Mouse (Mus musculus): Measurements from ENCODE around the gene Gm10282. TPM values are rescaled to one million over a fixed set of nuclear protein-coding genes. Genes with fewer than 3 reads are reported as not detected.

Gm10282 gene
- polyA plus RNA-seq, 1 experiment from 2014 or later = 39.9 TPM

- H3K27ac ChIP-seq (replicated peaks; ENCODE audit: low read depth, low read length) = no peak overlapping the region
- 83% methylated on average over 3 of the region's 3 CpGs for WGBS
- H3K4me2 ChIP-seq (ENCODE audit: low read depth, low read length) = no peak overlapping the region
- ATAC-seq (replicated peaks; ENCODE audit: insufficient number of reproducible peaks, low FRiP score, low TSS enrichment, low read depth) = no peak
- DNase-seq (ENCODE audit: low spot score) = no peak
- H3K9ac ChIP-seq (replicated peaks; ENCODE audit: low read length) = no peak overlapping the region
- no peaks in the 10 kb centered on the region for H3K9me3 ChIP-seq (replicated peaks; ENCODE audit: control insufficient read depth, low read length)
- H3K27me3 ChIP-seq (ENCODE audit: control insufficient read depth, insufficient read depth, low read length) = no peaks in the 10 kb centered on the region
- no peaks in the 10 kb centered on the region for H3K4me1 ChIP-seq (ENCODE audit: control insufficient read depth, insufficient read depth, low read length)
- no peak overlapping the region for H3K4me3 ChIP-seq (ENCODE audit: low read depth, low read length)
- H3K36me3 ChIP-seq (replicated peaks; ENCODE audit: control insufficient read depth, insufficient read depth, low read depth, low read length) = no peaks in the 10 kb centered on the region
Measured at GRCm38 (mm10) chr8:72312926-72313518, 8.0 kb upstream of the Gm10282 start.

- H3K36me3 ChIP-seq (replicated peaks; ENCODE audit: control insufficient read depth, insufficient read depth, low read depth, low read length) = no peaks in the 10 kb centered on the region
- no peaks in the 10 kb centered on the region for H3K9me3 ChIP-seq (replicated peaks; ENCODE audit: control insufficient read depth, low read length)
- ATAC-seq (replicated peaks; ENCODE audit: insufficient number of reproducible peaks, low FRiP score, low TSS enrichment, low read depth) (no peak), DNase-seq (ENCODE audit: low spot score) (no peak)
- H3K27ac ChIP-seq (replicated peaks; ENCODE audit: low read depth, low read length) = no peak overlapping the region
- H3K27me3 ChIP-seq (ENCODE audit: control insufficient read depth, insufficient read depth, low read length) = no peaks in the 10 kb centered on the region
- no peaks in the 10 kb centered on the region for H3K4me1 ChIP-seq (ENCODE audit: control insufficient read depth, insufficient read depth, low read length)
- 40% methylated on average over 8 of the region's 8 CpGs for WGBS
- no peak overlapping the region for H3K4me2 ChIP-seq (ENCODE audit: low read depth, low read length)
- no peak overlapping the region for H3K9ac ChIP-seq (replicated peaks; ENCODE audit: low read length)
- H3K4me3 ChIP-seq (ENCODE audit: low read depth, low read length) = no peak overlapping the region
Measured at GRCm38 (mm10) chr8:72310849-72311506, 5.9 kb upstream of the Gm10282 start.

- ATAC-seq (replicated peaks; ENCODE audit: insufficient number of reproducible peaks, low FRiP score, low TSS enrichment, low read depth) = no peak; the same call in 1 of the 2 replicates
- 80% methylated on average over 6 of the region's 6 CpGs for WGBS
Measured at GRCm38 (mm10) chr8:72308276-72308675, 3.2 kb upstream of the Gm10282 start.

GRCm38 (mm10) chr8:72306913-72307312, 1.9 kb upstream of the Gm10282 start:
- Histone ChIP-seq H3K27me3 (ENCODE audit: control insufficient read depth, insufficient read depth, low read length) (no peaks in the 10 kb centered on the region), H3K4me2 (ENCODE audit: low read depth, low read length) (no peak overlapping the region), H3K27ac (replicated peaks; ENCODE audit: low read depth, low read length) (no peak overlapping the region), H3K9me3 (replicated peaks; ENCODE audit: control insufficient read depth, low read length) (no peaks in the 10 kb centered on the region), H3K4me3 (ENCODE audit: low read depth, low read length) (no peak overlapping the region), H3K4me1 (ENCODE audit: control insufficient read depth, insufficient read depth, low read length) (no peaks in the 10 kb centered on the region), H3K36me3 (replicated peaks; ENCODE audit: control insufficient read depth, insufficient read depth, low read depth, low read length) (no peaks in the 10 kb centered on the region), H3K9ac (replicated peaks; ENCODE audit: low read length) (no peak overlapping the region)
- no peak for ATAC-seq (replicated peaks; ENCODE audit: insufficient number of reproducible peaks, low FRiP score, low TSS enrichment, low read depth)
- DNase-seq (ENCODE audit: low spot score) = no peak
- 86% methylated on average over 5 of the region's 5 CpGs for WGBS

More at GRCm38 (mm10) chr8:72308276-72308675, 3.2 kb upstream of the Gm10282 start:
- no peak overlapping the region for H3K27ac ChIP-seq (replicated peaks; ENCODE audit: low read depth, low read length)
- H3K9ac ChIP-seq (replicated peaks; ENCODE audit: low read length) = no peak overlapping the region
- DNase-seq (ENCODE audit: low spot score) = no peak
- no peak overlapping the region for H3K4me3 ChIP-seq (ENCODE audit: low read depth, low read length)
- H3K27me3 ChIP-seq (ENCODE audit: control insufficient read depth, insufficient read depth, low read length) = no peaks in the 10 kb centered on the region
- H3K9me3 ChIP-seq (replicated peaks; ENCODE audit: control insufficient read depth, low read length) = no peaks in the 10 kb centered on the region
- no peaks in the 10 kb centered on the region for H3K36me3 ChIP-seq (replicated peaks; ENCODE audit: control insufficient read depth, insufficient read depth, low read depth, low read length)
- H3K4me1 ChIP-seq (ENCODE audit: control insufficient read depth, insufficient read depth, low read length) = no peaks in the 10 kb centered on the region
- H3K4me2 ChIP-seq (ENCODE audit: low read depth, low read length) = no peak overlapping the region

GRCm38 (mm10) chr8:72303633-72304032, 1.4 kb downstream of the Gm10282 start:
- no peaks in the 10 kb centered on the region for H3K4me1 ChIP-seq (ENCODE audit: control insufficient read depth, insufficient read depth, low read length)
- H3K4me3 ChIP-seq (ENCODE audit: low read depth, low read length) = no peak overlapping the region
- no peaks in the 10 kb centered on the region for H3K27me3 ChIP-seq (ENCODE audit: control insufficient read depth, insufficient read depth, low read length)
- H3K36me3 ChIP-seq (replicated peaks; ENCODE audit: control insufficient read depth, insufficient read depth, low read depth, low read length) = no peaks in the 10 kb centered on the region
- WGBS = 63% methylated on average over 8 of the region's 8 CpGs
- no peak overlapping the region for H3K27ac ChIP-seq (replicated peaks; ENCODE audit: low read depth, low read length)
- no peak overlapping the region for H3K9ac ChIP-seq (replicated peaks; ENCODE audit: low read length)
- DNase-seq (ENCODE audit: low spot score) (no peak), ATAC-seq (replicated peaks; ENCODE audit: insufficient number of reproducible peaks, low FRiP score, low TSS enrichment, low read depth) (no peak)
- H3K9me3 ChIP-seq (replicated peaks; ENCODE audit: control insufficient read depth, low read length) = no peaks in the 10 kb centered on the region
- H3K4me2 ChIP-seq (ENCODE audit: low read depth, low read length) = no peak overlapping the region

GRCm38 (mm10) chr8:72302986-72303612, 2.0 kb downstream of the Gm10282 start:
- H3K27me3 ChIP-seq (ENCODE audit: control insufficient read depth, insufficient read depth, low read length) = no peaks in the 10 kb centered on the region
- no peaks in the 10 kb centered on the region for H3K4me1 ChIP-seq (ENCODE audit: control insufficient read depth, insufficient read depth, low read length)
- no peak overlapping the region for H3K27ac ChIP-seq (replicated peaks; ENCODE audit: low read depth, low read length)
- ATAC-seq (replicated peaks; ENCODE audit: insufficient number of reproducible peaks, low FRiP score, low TSS enrichment, low read depth) (no peak), DNase-seq (ENCODE audit: low spot score) (no peak)
- no peak overlapping the region for H3K9ac ChIP-seq (replicated peaks; ENCODE audit: low read length)
- H3K36me3 ChIP-seq (replicated peaks; ENCODE audit: control insufficient read depth, insufficient read depth, low read depth, low read length) = no peaks in the 10 kb centered on the region
- no peaks in the 10 kb centered on the region for H3K9me3 ChIP-seq (replicated peaks; ENCODE audit: control insufficient read depth, low read length)
- no peak overlapping the region for H3K4me3 ChIP-seq (ENCODE audit: low read depth, low read length)
- H3K4me2 ChIP-seq (ENCODE audit: low read depth, low read length) = no peak overlapping the region
- WGBS = 59% methylated on average over 8 of the region's 8 CpGs

- ATAC-seq (replicated peaks; ENCODE audit: insufficient number of reproducible peaks, low FRiP score, low TSS enrichment, low read depth) (no peak), DNase-seq (ENCODE audit: low spot score) (no peak)
- 77% methylated on average over 5 of the region's 5 CpGs for WGBS
- Histone ChIP-seq H3K27ac (replicated peaks; ENCODE audit: low read depth, low read length) (no peak overlapping the region), H3K9ac (replicated peaks; ENCODE audit: low read length) (no peak overlapping the region), H3K4me3 (ENCODE audit: low read depth, low read length) (no peak overlapping the region), H3K27me3 (ENCODE audit: control insufficient read depth, insufficient read depth, low read length) (no peaks in the 10 kb centered on the region), H3K9me3 (replicated peaks; ENCODE audit: control insufficient read depth, low read length) (no peaks in the 10 kb centered on the region), H3K4me2 (ENCODE audit: low read depth, low read length) (no peak overlapping the region), H3K4me1 (ENCODE audit: control insufficient read depth, insufficient read depth, low read length) (no peaks in the 10 kb centered on the region), H3K36me3 (replicated peaks; ENCODE audit: control insufficient read depth, insufficient read depth, low read depth, low read length) (no peaks in the 10 kb centered on the region)
Measured at GRCm38 (mm10) chr8:72301497-72301896, 3.6 kb downstream of the Gm10282 start.

Measured in embryonic facial prominence, embryonic 11.5 days (tissue).